Mouse (Mus musculus) MEL-GATA-1-ER (cell line): ENCODE data around the gene Spty2d1.
A peak's percentile ranks its signal among the peaks of the same experiment; 100 is the strongest.
"Not testable (repeated sequence)": the region's sequence is repeated elsewhere in the genome, so short reads cannot be mapped to it uniquely, and the experiment has no call there.

Experiments
- DNase-seq: peaks from one replicate; pipeline ENCODE4 v3.0.0-alpha.2; 2012; ENCODE audit warnings: low read depth; ENCODE audit errors: extremely low read depth

Spty2d1 gene

DNA sequence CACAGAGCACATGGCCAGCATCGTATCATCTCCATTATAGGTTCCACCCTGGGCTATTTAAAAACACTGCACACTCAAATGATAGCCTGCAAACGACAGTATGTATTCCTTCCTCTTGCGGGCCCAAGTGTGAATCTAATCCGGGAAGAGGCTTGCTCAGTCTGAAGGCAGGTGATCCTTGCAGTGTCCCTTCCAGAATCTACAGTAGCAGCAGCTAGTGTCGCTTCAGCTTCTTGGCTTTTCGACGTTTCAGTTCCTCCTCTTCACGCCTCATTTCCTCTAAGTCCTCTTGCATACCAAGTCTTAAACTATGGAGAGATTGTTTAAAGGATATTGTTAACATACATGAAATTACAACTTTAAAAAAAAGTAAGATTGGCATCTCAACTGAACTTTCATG, 15.1 kb downstream of the Spty2d1 start:
- no peak for DNase-seq

DNA sequence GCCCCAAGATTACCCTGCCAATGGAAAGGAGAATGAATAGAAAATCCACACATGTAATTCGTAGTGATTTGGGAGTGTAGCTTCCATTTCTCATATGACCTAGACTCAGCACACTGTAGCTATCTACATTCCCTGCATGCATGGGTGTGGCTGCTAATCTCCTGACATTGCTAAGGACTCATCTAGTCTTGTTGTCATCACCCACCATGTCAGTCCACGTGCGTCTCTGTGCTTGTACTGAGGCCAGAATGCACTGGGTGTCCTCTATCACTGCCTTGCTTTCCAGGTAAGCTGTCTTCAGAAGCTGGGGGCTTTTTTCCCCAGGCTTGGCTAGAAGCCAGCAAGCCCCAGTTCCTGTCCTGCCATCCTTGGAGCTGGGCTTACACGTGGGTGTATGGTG, 18.8 kb downstream of the Spty2d1 start:
- DNase-seq, result not testable (repeated sequence)

DNA sequence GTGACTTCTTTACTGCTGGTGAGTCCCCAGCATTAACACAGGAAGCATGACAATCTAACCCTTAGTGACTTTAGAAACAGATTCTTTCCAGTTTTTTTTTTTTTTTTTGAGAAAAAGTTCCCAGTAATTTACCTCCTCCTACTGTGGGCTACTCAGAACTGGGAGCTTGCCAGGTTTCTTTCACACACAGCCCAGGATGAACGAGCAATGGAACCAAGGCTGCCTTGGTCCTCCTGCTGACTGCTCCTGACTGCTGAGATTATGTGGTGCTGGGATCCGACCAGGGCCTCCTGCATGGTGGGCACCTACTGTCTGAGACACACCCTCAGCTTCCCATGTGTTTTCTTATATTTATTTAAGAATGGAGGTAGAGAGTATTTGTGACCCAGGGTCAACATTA, 21.1 kb downstream of the Spty2d1 start:
- no peak for DNase-seq

DNA sequence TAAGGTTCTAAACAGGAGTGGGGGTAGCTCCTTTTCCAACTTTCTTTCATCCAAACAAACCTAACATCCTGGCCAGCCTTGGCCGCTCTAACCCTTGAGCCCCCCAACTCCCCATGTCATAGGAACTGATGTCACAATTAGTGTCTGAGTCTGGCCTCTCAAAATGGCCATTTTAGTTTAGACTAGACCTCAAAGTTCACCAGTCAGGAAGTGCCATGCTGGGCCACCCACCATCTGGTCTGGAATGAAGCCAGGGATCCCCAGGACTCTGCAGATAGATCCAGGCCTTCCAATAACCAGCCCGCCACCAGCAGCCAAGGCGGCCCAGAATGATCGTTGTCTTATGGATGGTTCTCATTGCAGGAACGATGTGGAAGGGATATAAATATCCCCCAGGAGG, 21.6 kb downstream of the Spty2d1 start:
- no peak for DNase-seq

DNA sequence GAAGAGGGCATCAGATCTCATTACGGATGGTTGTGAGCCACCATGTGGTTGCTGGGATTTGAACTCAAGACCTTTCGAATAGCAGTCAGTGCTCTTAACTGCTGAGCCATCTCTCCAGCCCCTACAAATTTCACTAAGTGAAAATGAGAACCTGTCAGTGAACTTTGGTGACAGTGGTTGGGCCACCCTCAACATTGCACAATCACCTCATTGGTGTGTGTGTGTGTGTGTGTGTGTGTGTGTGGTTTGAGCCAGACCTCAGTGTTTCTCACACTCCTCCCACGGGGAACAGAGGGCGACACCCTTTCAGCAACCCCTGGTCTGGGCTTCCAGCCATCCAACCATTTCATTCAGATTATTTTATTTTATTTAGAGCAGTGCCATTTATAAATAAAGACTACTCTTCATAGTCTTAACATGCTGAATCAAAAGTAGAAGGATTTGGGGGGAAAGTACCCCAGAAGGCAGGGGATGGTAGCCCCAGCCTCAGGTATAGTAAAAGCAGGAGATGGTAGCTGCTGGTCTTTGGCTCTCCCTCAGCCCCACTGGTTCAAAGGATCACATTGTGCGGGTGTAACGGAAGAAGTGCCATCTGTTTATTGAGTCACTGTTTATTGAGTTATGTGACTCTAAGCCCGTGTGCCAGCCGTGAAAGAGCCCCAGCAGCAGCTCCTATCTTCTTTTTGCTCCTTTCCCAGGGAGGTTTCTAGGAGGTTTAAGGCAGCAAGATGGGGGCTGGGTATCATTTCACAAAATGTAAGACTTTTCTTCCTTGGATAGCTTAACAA, 22.3 kb downstream of the Spty2d1 start:
- no peak for DNase-seq

DNA sequence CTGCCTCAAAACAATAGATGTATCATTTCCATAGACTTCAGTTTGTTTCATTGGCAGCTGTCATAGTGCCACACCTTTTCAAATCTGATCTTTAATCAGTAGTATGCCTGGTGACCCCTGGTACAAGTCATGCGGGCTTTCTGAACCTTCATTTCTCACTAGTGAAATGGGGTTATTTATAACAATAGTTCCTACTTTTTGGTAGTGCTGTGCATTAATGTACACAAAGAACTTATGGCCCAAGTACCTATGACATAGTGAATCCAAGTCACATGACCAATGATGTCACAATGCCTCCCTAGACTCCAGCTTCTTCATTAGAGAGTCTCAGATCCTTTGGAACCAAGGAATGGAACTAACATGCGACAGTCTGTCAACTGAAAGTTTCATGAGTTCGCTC, 24.9 kb downstream of the Spty2d1 start, which contains the start of gene Gm9999:
Gene Gm9999, plus strand, starts transcription at position 301 of the 400 bp plus-strand sequence.
- no peak for DNase-seq

DNA sequence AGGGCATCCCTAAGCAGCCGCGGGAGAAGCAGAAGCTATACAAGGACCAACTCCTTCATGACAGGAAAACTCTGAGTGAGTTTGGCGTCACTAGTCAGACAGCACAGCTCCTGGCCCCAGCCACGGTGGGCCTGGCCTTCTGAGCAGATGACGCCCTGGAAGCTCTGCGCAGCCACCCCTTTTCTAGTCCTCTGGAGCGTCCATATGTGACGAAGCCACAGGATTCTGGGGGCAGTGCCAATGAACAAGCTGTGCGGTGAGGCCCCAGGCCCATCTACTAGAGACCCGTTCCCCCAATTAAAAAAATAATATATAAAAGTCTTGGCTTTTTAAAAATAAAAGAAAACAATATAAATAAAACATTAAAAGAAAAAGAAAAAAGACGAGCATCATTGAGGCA, 32.8 kb downstream of the Spty2d1 start:
- no peak for DNase-seq

DNA sequence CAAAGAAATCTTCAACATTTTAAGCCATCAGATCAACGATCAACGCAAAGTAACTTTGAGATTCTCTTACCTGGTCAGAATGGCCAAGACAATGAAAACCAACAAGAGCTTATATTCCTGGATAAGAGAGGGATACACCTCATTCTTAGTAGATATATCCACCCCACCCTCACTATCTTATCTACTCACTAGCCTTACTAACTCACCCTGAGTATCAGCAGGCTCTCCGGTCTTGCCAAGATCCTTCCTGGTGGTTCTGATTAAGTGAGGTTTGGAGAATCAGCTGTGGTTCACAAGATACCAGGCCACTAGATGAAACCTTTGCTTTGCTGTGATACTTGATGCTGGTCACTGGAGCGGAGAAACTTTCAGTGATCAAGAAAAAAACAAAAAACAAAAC, 33.6 kb downstream of the Spty2d1 start:
- no peak for DNase-seq

DNA sequence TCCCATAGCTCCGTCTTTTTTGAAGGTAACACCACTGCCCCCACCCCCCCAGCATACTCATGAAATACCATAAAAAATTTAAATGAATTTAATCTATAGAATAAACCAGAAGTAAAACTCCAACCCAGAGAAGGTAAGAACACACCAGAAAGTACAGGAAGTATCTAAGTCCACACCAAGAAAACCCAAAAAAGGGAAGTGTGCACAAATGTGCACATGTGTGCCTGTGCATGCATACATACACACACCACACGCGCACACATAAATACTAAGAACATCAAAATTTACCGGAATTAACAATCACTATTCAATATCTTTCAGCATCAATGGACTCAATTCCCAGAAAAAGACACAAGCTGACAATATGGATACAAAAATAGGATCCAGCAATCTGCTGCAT, 38.3 kb downstream of the Spty2d1 start:
- DNase-seq, result no peak

DNA sequence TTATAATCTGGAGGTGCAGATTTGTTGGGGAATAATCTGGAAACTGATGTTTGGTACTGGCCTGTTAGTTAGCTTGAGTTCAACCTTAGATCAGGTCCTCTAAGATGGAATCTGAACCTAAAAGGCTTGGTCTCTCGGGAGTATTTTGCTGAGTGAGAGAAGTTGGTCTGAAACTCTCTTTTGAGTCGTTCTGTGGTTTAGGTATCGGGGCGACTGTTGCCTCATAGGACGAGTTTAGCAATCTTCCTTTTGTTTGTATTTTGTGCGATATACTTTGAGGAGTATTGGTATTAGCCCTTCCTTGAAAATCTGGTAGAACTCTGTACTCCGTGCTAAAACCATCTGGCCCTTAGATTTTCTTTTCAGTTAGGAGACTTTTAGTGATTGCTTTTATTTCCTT, 44.1 kb downstream of the Spty2d1 start:
- DNase-seq, result no peak

DNA sequence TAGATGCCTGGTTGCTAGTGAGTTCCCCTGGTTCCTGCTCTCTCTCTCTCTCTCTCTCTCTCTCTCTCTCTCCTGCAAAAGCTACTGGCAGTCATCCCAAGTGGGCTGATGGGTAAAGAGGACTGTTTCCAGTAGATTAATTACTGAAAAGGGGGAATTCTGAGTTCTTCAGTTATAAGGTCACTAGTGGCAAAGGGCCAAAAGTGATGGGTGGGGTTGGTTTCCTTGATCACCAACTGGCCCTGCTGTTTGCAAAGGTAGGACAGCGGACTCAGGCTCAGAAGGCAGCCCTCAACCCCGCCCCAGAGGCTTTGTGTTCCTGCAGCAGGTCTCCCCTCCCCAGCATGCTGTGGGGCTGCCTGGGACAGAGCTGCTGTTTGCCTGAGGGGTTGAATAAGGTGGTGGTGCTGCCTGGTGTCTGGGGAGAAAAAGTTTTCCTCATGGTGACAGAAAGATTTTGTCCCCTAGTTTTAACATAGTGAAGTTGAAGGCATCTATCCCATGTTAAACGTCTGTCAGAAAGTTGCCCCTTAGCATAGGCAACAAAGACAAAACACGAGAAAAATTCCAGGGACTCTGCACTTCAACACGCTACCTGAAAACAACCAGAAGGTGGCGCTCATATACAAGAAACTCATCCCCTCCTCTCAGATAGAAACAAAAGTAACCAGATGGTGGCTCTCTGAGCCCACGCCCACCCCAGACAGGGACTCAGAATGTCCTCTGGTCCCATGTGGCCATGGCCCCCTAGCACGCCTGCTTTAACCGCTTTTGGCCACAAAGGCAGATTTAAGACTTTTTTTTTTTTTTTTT, 45.2 kb downstream of the Spty2d1 start:
- peak; percentile 56 for DNase-seq

DNA sequence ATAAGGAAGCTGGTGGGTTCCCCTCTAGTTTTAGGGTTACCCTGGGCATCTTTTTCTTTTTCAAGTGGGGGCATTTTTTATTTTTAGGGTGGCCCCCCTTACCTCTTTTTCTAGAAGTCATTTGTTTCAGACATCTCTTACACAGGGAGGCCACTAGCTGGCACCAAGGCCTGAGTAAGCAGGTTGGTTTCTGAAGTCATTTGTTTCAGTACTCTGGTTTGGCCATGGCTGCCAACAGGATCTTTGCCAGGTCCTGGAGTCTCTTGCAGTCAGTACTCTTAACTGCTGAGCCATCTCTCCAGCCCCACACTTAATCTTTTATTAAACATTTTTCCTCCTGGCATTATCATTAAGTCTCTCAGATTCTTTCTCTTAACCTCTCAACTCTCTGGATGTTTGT, 46.1 kb downstream of the Spty2d1 start:
- no peak for DNase-seq

DNA sequence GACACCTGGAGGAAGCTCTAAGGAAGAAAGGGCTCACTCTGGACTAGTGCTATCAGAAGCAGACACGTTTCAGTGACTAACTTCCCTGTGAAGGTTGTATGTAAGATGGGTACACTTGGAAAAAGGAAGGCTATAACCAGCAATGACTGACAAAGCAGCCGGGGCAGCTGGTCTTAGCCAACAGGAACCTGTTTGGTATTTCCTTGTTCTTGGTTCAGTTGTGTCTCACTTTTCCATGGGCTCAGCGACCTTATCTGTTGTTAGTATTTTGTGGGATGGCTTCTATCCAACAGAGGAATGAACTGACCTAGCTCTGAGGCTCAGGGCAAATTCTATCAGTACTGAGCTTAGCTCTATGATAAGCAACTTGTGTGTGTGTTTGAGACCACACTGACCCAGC, 47.2 kb downstream of the Spty2d1 start:
- peak; percentile 22 for DNase-seq

DNA sequence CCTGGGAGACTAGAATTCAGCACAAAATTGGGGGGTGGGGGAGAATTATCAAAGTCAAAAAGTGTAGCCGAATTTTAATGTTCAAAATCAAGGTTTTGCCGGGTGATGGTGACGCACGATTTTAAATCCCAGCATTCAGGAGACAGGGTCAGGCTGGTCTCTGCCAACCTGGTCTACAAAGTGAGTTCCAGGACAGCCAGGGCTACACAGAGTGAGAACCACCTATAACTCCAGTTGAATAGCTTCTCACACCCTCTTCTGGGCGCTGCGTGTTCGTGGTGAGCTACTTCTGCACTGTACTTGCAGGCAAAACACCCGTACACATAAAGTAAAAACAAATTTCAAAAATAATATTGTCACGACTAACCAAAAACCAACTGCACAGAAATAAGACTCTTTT, 49.4 kb downstream of the Spty2d1 start:
- DNase-seq, result no peak

DNA sequence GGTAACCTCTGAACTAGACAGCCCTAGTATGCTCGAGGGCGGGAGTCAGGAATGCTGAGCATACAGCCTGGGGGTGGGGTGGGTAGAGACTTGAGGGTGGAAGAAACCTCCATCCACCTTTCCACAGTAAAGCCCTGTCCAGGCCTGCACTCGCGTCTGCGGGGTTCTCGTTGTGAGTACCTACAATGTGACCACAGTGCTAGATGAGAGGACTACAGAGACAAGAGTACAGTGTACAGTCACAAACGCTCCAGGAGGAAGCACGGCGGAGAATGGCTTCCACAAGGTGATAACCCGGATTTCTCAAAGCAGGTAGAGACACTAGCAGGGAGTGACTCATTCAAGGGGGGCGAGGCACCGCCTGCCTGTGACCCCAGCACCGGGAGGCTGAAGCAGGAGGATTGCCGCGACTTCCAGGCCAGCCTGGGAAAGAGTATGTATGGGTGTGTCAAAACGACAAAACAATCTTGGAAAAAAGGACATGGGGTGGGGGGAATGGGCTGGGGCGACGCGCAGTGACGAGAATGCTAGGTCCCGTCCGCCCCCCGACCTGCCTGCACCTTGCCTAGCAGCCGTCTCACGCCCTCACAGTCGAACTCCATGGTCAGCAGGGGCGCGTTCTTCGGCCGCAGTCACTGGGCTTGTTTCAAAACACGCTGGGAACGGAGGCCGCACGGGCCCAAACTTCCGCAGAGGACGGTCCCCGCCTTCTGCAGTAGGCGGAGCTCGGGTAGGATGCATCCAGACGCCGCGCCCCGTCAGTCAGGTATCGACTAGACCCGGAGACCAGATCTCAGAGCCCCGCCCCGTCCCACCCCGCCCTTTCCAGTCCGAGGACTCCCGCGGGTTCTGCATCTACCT, 50.1 kb downstream of the Spty2d1 start, which contains the start of gene Uevld:
Gene Uevld, minus strand, starts transcription at position 697 of the 861 bp plus-strand sequence.
- DNase-seq, result peak; percentile 77
